Mouse (Mus musculus): ENCODE data around the gene Ube3a.

Gene Ube3a

DNA sequence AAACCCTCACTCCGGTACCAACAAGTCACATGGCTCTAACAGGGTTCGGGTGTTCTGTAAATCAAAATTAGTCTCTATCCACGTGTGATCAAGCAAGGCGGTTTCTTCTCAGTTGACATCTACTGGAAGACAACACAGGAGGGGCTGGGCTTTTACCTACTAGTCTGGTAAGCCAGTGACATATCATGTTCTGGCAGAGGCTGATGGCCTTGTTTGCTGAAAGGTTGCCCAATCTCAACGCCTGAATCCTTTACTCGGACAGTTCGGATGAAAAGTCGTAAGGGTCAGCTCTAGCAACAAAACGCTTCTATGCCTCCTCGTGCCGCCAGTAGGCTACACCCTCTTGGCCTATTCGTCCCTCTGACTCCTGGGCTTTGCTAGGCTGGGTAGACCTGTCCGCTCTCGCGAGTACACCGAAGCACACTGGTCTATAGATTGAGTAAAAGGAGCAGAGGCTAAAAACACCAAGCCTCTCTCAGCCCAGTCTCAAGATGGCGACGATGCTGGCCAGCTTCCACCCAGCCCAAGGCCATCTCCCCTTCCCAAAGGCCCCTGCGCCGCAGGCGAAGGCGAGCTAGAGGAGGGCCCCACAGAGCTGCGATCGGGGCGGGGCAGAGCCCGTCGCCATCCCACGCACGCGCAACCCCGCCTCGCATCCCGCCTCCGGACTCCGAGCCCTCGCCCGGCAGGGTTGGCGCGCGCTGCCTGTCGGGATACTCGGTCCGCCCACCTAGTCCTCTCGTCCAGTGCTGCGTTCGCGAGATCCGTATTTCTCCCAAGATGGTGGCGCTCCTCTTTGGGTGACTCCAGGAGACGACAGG is at the start of gene Ube3a:
Gene Ube3a (plus strand): TSS at position 706 of the 821 bp plus-strand sequence.
- DNase-seq, result peak; percentile 98

DNA sequence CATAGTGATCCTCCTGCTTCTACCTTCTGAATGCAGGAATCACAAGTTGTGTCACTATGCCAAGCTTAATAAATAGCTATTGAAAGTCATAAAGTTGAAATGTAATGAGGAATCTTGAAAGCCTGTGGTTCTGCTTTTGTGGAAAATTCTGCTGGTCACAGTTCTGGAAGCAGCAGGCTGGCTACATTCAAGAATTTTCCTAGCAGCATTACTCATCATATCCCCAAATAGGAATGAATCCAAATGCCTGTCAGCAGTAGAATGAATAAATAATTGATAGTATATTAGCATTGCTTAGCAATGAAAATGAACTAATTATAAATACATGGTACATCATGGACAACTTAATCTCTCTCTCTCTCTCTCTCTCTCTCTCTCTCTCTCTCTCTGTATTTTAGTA is 35.7 kb upstream of the Ube3a start:
- no peak for DNase-seq

DNA sequence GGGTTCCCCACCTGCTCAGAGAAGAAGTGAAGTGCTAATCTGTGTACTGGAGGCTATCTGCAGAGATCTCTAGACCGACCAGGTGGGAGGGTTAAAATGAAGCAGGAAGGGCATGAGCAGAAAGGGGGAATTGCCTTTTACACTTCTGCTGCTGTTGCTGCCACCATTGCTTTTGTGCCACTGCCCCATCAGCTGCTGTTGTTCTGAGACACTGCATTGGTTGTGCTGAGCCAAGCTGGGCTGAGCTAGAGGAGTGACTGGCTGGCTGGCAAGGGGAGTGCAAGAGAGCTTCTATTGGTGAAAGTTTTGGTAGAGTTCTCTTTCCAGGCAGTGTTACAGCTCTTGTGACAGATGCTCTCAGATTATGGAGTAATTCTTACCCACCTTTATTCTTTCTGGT is 13.6 kb upstream of the Ube3a start:
- no peak for DNase-seq

DNA sequence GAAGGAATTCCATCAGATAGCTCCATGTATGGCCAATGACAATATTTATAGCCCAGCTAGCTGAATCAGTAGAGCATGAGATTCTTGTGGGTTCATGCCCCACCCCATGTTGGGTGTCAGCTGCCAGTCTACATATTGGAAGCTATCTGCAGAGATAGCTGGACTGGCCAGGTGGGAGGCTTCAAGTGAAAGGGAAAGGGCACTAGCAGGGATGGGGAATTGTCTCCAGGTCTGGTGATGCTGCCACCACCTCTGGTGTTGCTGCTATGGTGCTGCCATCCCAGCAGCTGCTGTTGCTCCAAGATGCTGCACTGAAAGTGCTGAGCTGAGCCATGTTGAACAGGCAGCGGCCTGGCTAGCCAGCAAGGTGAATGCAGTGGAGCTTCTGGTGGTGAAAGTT is 7.3 kb upstream of the Ube3a start:
- DNase-seq, result no peak

DNA sequence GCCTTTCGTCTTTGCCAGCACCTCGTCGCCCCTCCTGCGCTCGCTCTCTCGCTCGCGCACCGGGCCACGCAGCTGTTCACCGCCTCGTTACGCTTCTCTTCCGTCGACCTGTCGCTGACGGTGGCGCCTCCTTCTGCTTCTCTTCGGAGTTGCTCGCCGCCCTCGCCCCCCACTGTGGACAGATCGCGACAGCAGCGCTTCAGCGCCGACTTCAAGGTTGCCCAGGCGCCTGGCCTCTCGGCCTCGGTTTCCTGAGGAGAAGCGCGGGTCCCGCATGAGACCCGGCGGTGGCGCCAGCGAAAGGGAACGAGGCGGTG is 274 bp downstream of the Ube3a start:
- no peak for DNase-seq

DNA sequence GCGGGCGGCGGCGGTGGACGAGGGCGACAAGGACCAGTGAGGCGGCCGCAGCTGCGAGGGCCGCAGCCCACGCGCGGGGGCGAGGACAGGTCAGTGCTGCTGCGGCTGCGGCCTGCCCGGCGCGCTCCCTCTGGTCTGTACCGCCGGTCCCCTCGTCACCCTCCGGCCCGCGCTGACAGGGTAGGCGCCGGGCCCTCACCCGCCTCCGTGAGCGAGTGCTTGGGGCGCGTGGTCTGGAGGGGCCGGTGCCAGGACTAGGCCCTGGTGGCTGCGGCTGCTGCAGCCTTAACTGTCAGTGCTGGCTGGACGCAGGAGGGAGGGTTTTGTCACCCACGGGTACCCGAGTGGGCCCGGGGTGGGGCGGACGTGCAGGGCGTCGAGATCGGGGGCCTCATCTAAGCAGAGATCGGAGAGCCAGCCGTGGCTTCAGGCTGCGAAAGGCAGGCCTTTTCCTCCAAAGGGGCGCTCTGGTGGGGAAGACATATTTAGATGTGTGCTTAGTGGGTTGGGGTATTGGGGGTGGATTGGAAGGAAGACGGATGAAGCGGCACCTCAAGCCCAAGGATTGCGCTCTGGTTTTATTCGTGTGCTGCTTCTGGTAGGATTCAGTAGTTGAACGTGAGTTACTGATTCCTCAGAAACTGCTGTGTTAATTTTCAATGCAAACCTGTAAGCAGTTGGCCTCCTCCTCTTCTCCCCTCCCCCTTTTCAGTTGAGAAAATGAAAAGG is 797 bp downstream of the Ube3a start:
- peak; percentile 70 for DNase-seq

DNA sequence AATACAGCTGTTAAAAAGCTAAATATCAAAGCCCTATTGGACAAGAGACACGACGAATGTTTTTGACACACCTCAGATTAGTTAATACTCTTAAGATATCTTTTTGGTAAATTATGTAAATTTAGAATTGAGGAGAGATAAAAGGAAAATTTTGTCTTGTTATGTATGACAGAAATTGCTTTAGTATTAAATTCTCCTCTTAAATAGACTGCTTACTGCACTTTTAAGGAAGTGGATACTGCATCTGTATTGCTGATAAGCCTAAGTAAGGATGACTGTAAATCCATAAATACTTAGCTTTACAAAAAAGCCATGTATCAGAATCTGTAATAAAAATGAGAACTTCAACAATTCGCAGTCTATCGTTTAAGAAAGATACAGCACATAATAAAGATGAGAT is 1.8 kb downstream of the Ube3a start:
- no peak for DNase-seq

DNA sequence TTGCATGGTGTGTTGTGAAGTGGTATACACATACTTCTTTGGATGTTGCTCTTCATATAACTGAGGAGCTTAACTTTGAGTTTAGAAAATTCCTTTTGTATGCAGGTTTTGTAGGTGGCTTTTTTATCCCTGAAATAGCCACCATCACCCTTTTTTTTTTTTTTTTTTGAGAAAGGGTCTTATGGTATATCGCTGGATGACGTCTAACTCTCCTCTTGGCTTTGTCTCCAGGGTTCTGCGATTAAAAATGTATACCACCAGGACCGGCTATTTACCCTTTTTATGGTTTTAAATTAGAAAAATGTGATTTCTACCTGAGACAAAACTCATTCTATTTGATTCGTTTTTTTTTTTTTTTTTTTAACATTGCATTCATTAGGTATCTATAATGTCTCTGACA is 2.2 kb downstream of the Ube3a start:
- DNase-seq, result no peak

DNA sequence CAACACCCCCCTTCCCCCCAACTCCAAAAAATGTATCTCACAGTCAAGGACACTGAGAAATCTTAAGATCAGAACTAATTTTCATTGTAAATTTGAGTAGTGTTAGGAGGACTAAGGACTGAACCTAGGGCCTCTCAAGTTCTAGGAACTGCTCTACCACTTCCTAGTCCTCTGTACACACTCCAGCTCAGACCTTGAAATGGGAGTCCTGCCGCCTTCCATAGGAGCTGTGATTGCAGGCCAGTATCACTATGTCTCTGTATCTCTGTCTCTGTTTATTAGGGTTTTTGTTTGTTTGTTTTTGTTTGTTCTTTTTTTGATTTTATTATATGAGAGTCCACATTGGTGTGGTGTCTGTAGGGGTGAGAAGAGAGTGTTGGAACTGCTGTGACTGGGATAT is 3.4 kb downstream of the Ube3a start:
- no peak for DNase-seq

DNA sequence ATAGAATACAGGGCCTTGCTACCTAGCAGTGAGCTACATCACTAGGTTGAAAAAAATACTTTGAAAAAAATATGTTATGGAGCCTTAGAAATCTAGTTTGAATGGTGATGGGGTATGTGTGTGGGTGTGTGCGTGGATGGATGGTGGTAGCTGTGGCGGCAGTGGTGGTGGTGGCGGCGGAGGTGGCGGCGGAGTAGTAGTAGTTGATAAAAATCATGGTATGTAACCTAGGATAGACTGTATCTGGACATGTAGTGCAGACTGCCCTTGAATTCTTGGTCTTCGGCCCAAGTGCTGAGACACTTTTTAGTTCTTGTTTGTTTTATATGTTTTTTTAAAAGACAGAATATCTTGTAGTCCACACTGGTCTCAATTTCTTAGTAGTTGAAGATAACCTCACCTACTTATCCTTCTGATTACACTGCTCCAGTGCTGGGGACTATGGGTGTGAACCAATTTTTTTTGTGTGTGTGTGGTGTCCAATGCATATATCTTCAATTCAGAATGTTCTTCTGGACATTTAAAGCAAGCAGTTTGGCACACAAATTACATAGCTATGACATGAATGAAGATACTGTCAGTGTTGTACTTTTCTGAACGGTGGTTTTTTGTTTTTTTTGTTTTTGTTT is 6.3 kb downstream of the Ube3a start:
- no peak for DNase-seq

DNA sequence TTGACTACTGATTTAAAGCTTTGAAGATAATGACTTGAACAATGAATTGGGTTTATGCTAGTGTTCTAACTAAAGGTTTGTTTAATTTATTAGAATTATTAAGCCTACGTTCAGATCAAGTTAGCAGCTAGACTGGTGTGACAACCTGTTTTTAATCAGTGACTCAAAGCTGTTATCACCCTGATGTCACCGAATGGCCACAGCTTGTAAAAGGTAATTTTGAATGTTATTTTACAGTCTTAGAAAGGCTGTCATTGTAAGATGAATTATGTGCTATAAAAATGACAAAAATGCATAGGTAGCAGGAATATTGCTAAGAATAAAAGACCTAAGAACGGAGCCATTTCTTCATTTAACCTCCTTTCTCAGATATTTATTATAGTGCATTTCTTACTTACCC is 14.7 kb downstream of the Ube3a start:
- no peak for DNase-seq

DNA sequence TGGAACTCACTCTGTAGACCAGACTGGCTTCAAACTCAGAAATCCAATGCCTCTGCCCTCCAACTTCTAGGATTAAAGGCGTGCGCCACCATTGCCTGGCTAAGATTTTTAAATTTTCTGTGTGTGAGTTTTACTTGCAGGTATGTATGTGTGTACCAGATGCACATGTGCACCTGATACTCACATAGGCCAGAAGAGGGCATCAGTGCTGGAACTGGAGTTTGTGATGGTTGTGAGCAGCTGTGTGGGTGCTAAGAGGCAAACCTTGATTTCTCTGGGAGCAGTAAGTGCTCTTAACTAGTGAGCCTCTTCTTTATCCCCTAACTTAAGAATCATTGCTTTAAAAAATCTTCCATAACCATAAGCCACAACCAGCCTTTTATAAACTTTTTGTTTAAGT is 17.0 kb downstream of the Ube3a start:
- no peak for DNase-seq

DNA sequence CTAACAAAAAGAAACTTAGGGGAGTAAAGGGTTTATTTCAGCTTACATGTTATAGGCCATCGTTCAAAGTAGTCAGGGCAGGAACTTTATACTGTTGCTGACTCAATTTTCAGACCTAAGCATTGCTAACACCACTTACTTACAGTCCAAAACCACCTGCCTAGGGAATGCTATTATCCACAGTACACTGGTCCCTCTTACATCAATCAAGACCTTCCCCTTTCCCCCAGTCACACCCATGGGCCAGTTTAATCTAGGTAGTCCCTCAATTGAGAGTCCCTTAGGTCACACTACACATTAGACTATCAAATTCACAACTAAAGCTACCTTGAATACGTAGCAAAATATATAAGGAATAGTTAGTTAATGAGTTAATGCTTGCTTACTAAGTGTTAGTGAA is 24.8 kb downstream of the Ube3a start:
- no peak for DNase-seq

DNA sequence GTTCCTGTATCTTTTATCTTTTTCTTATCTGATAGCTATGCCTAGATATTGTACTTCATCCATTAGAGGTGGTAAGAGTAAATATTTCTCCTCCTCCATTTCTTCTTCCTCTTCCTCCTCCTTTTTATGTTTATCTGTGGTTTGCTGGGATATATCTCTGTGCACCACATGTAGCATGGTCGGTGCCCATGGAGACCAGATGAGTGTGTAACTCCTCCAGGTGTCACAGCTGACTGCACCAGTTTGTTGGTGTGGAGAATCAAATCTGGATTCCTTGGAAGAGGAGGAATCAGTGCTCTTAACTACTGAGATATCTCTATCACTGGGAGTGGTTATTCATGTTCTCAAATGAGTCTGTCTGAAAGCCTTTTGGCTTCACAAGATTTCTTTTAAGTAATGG is 37.0 kb downstream of the Ube3a start:
- no peak for DNase-seq

DNA sequence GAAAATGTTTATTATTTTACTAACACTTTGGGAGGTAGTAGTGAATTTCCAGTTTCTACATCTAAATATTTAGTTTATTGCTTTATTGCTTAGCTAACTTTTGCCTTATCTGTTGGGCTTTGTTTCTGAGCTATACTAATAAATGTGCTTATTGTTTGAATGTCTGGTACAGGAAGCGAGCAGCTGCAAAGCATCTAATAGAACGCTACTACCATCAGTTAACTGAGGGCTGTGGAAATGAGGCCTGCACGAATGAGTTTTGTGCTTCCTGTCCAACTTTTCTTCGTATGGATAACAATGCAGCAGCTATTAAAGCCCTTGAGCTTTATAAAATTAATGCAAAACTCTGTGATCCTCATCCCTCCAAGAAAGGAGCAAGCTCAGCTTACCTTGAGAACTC is 43.2 kb downstream of the Ube3a start:
- no peak for DNase-seq

DNA sequence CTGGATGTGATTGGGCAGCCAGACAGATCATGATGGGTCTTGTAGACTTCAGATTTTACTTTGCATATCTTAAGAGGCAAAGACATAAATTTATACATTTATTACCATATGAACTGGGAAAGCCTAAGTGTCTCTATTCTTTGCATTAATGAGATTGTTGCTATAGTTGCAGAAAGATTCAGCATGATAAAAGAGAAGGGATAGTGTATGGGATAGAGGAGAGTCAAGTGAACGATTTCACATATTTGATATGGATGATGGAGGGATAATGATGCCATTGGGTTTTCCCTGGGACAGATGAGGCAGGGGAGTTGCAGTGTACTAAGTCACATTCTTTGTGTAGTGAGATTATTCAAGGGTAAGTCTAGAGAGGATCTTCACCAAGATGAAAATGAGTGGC is 84.0 kb downstream of the Ube3a start:
- DNase-seq, result no peak

DNA sequence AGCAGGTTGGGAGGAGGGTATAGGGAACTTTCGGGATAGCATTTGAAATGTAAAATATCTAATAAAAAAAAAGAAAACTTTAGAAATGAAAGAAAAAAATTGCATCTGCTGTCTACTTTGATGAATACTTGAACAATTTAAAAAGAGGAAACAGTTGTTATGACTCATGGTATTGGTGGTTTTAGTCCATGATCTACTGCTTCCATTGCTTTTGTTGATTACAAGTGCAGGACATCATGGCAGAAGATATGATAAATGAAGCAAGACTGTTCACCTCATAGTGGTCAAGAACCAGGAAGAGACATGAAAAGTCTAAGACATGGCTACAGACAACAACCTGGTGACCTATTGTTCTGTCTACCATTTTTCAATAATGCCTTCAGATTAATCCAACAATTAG is 94.2 kb downstream of the Ube3a start:
- no peak for DNase-seq

Data from right cerebral cortex, postnatal 14 days (tissue).